Mouse (Mus musculus) midbrain, embryonic 16.5 days (tissue): ENCODE data around the gene Osbp2. TPM values are rescaled to one million over a fixed set of nuclear protein-coding genes. Genes with fewer than 3 reads are reported as not detected.
A peak's percentile ranks its signal among the peaks of the same experiment; 100 is the strongest.

ENCODE experiments used
- ATAC-seq: fragments of 200-750 bp; cut with Nextera tagmentation; 2 replicates; pipeline ENCODE4 v1.8.0; 2017; ENCODE audit warnings: moderate TSS enrichment
- H3K27ac ChIP-seq: fragments of 300-500 bp; sonication (generic); 2 replicates; pipeline ENCODE4 v1.5.1; 2014; ENCODE audit warnings: mild to moderate bottlenecking, low read length, mixed read lengths
- H3K27me3 ChIP-seq: fragments of 300-500 bp; sonication (generic); 2 replicates; pipeline ENCODE4 v1.6.1; 2014; ENCODE audit warnings: low read depth, low read length, mixed read lengths; ENCODE audit not compliant: control insufficient read depth, insufficient read depth
- H3K36me3 ChIP-seq: fragments of 300-500 bp; sonication (generic); 2 replicates; pipeline ENCODE4 v1.6.1; 2014; ENCODE audit warnings: mild to moderate bottlenecking, low read length, moderate library complexity, mixed read lengths; ENCODE audit not compliant: control insufficient read depth, insufficient read depth
- H3K4me1 ChIP-seq: fragments of 300-500 bp; sonication (generic); 2 replicates; pipeline ENCODE4 v1.6.1; 2014; ENCODE audit warnings: mild to moderate bottlenecking, low read length, mixed read lengths; ENCODE audit not compliant: control insufficient read depth, insufficient read depth
- H3K4me2 ChIP-seq: fragments of 300-500 bp; sonication (generic); 2 replicates; pipeline ENCODE4 v1.6.1; 2014; ENCODE audit warnings: mild to moderate bottlenecking, low read length, mixed read lengths
- H3K4me3 ChIP-seq: fragments of 300-500 bp; sonication (generic); 2 replicates; pipeline ENCODE4 v1.5.1; 2014; ENCODE audit warnings: low read depth, mild to moderate bottlenecking, low read length, moderate library complexity, mixed read lengths
- H3K9ac ChIP-seq: fragments of 300-500 bp; sonication (generic); 2 replicates; pipeline ENCODE4 v1.6.1; 2014; ENCODE audit warnings: low read depth, low read length, mixed read lengths
- H3K9me3 ChIP-seq: fragments of 300-500 bp; sonication (generic); replicated peaks from 2 replicates; pipeline ENCODE4 v1.6.1; 2014; ENCODE audit warnings: mild to moderate bottlenecking, low read length, mixed read lengths; ENCODE audit not compliant: control insufficient read depth, poor library complexity, severe bottlenecking
- WGBS: fragments of 180-500 bp; shearing (Covaris S2); extraction: QIAGEN DNeasy Blood & Tissue Kit; methylation state at CpG from one replicate; pipeline ENCODE4 v1.1.7; 2014; 5-methylcytosine and 5-hydroxymethylcytosine counted together
- polyA plus RNA-seq: library from polyadenylated mRNA; unstranded; fragments of >200 nt; fragmentation: Nextera tagmentation; extraction: Ambion mirVana; gene quantifications from 2 replicates; pipeline ENCODE4 v1.2.1, GENCODE M21; 2015

Osbp2 gene
- polyA plus RNA-seq, 1 experiment from 2014 or later: 40.9 TPM

GRCm38 (mm10) chr11:3723910-3724309, 139.8 kb downstream of the Osbp2 start:
- no peak overlapping the region for H3K4me3 ChIP-seq
- no peak for ATAC-seq
- peaks cover 22% of the 10 kb centered on the region for H3K4me1 ChIP-seq
- no peaks in the 10 kb centered on the region for H3K27me3 ChIP-seq
- WGBS: 53% methylated on average over 4 of the region's 4 CpGs
- no peaks in the 10 kb centered on the region for H3K9me3 ChIP-seq
- H3K27ac ChIP-seq: no peak overlapping the region
- H3K9ac ChIP-seq: no peak overlapping the region
- no peak overlapping the region for H3K4me2 ChIP-seq
- H3K36me3 ChIP-seq: no peaks in the 10 kb centered on the region

- Histone ChIP-seq H3K4me2 (no peak overlapping the region), H3K9ac (no peak overlapping the region), H3K36me3 (no peaks in the 10 kb centered on the region), H3K27me3 (no peaks in the 10 kb centered on the region), H3K27ac (no peak overlapping the region), H3K4me3 (no peak overlapping the region), H3K9me3 (no peaks in the 10 kb centered on the region), H3K4me1 (peaks cover 22% of the 10 kb centered on the region)
- ATAC-seq: no peak
- WGBS: 53% methylated on average over 3 of the region's 3 CpGs
Observed at GRCm38 (mm10) chr11:3722861-3723260, 140.8 kb downstream of the Osbp2 start.

GRCm38 (mm10) chr11:3722036-3722435, 141.7 kb downstream of the Osbp2 start:
- H3K4me3 ChIP-seq: no peak overlapping the region
- no peaks in the 10 kb centered on the region for H3K9me3 ChIP-seq
- H3K9ac ChIP-seq: no peak overlapping the region
- no peak for ATAC-seq
- 34% methylated on average over 3 of the region's 3 CpGs for WGBS
- no peak overlapping the region for H3K4me2 ChIP-seq
- H3K36me3 ChIP-seq: no peaks in the 10 kb centered on the region
- H3K27me3 ChIP-seq: no peaks in the 10 kb centered on the region
- no peak overlapping the region for H3K27ac ChIP-seq
- H3K4me1 ChIP-seq: peaks cover 22% of the 10 kb centered on the region

GRCm38 (mm10) chr11:3716662-3717061, 147.0 kb downstream of the Osbp2 start:
- WGBS: 78% methylated on average over 6 of the region's 6 CpGs
- H3K27ac ChIP-seq: no peak overlapping the region
- H3K4me3 ChIP-seq: no peak overlapping the region
- H3K27me3 ChIP-seq: no peaks in the 10 kb centered on the region
- peaks cover 5% of the 10 kb centered on the region; the same call in 1 of the 2 replicates for H3K36me3 ChIP-seq
- H3K9ac ChIP-seq: no peak overlapping the region
- H3K4me2 ChIP-seq: no peak overlapping the region
- no peak for ATAC-seq
- no peaks in the 10 kb centered on the region for H3K4me1 ChIP-seq
- H3K9me3 ChIP-seq: no peaks in the 10 kb centered on the region

GRCm38 (mm10) chr11:3714486-3714885, 149.2 kb downstream of the Osbp2 start:
- H3K9ac ChIP-seq: no peak overlapping the region
- no peaks in the 10 kb centered on the region for H3K27me3 ChIP-seq
- ATAC-seq: peak; percentile 56; the same call in 1 of the 2 replicates
- no peaks in the 10 kb centered on the region for H3K4me1 ChIP-seq
- no peaks in the 10 kb centered on the region for H3K9me3 ChIP-seq
- WGBS: 39% methylated on average over 15 of the region's 15 CpGs
- no peak overlapping the region for H3K4me2 ChIP-seq
- peaks cover 9% of the 10 kb centered on the region; the same call in 1 of the 2 replicates for H3K36me3 ChIP-seq
- no peak overlapping the region for H3K4me3 ChIP-seq
- no peak overlapping the region for H3K27ac ChIP-seq

- H3K36me3 ChIP-seq: peaks cover 9% of the 10 kb centered on the region; the same call in 1 of the 2 replicates
- no peak overlapping the region; the same call in 1 of the 2 replicates for H3K27ac ChIP-seq
- 75% methylated on average over 14 of the region's 14 CpGs for WGBS
- H3K9ac ChIP-seq: no peak overlapping the region
- H3K4me1 ChIP-seq: no peaks in the 10 kb centered on the region
- no peak overlapping the region for H3K4me3 ChIP-seq
- H3K4me2 ChIP-seq: no peak overlapping the region
- H3K27me3 ChIP-seq: no peaks in the 10 kb centered on the region
- no peak for ATAC-seq
- no peaks in the 10 kb centered on the region for H3K9me3 ChIP-seq
Observed at GRCm38 (mm10) chr11:3710203-3710602, 153.5 kb downstream of the Osbp2 start.

GRCm38 (mm10) chr11:3707057-3707456, 156.6 kb downstream of the Osbp2 start:
- no peak overlapping the region for H3K9ac ChIP-seq
- no peak overlapping the region for H3K4me3 ChIP-seq
- no peak for ATAC-seq
- H3K27me3 ChIP-seq: no peaks in the 10 kb centered on the region
- H3K9me3 ChIP-seq: no peaks in the 10 kb centered on the region
- WGBS: 91% methylated on average over 8 of the region's 8 CpGs
- peaks cover 6% of the 10 kb centered on the region; the same call in 1 of the 2 replicates for H3K36me3 ChIP-seq
- H3K4me1 ChIP-seq: no peaks in the 10 kb centered on the region
- no peak overlapping the region for H3K4me2 ChIP-seq
- H3K27ac ChIP-seq: no peak overlapping the region

- Histone ChIP-seq H3K36me3 (no peaks in the 10 kb centered on the region), H3K4me1 (no peaks in the 10 kb centered on the region), H3K4me2 (no peak overlapping the region), H3K27me3 (no peaks in the 10 kb centered on the region), H3K9me3 (no peaks in the 10 kb centered on the region), H3K4me3 (no peak overlapping the region), H3K9ac (no peak overlapping the region), H3K27ac (no peak overlapping the region)
- no peak for ATAC-seq
- 77% methylated on average over 8 of the region's 8 CpGs for WGBS
Observed at GRCm38 (mm10) chr11:3704404-3704803, 159.3 kb downstream of the Osbp2 start.

- Histone ChIP-seq H3K36me3 (no peaks in the 10 kb centered on the region), H3K9me3 (no peaks in the 10 kb centered on the region), H3K27me3 (no peaks in the 10 kb centered on the region), H3K4me1 (no peaks in the 10 kb centered on the region), H3K9ac (no peak overlapping the region), H3K4me2 (no peak overlapping the region), H3K27ac (no peak overlapping the region), H3K4me3 (no peak overlapping the region)
- 83% methylated on average over 7 of the region's 7 CpGs for WGBS
- peak; percentile 34; the same call in 1 of the 2 replicates for ATAC-seq
Observed at GRCm38 (mm10) chr11:3703089-3703992, 160.4 kb downstream of the Osbp2 start.
